Mouse (Mus musculus) brain, embryonic 14.5 days (tissue): ENCODE measurements around the gene Gm11127.
"Not testable (repeated sequence)": the region's sequence is repeated elsewhere in the genome, so short reads cannot be mapped to it uniquely, and the experiment has no call there.

Source experiments
- CTCF ChIP-seq: fragments of 200-500 bp; IDR thresholded peaks from 2 replicates; pipeline ENCODE4 v1.5.1; 2012; ENCODE audit warnings: inconsistent platforms, mild to moderate bottlenecking, moderate library complexity, borderline replicate concordance; ENCODE audit not compliant: insufficient read depth, insufficient read length; ENCODE audit errors: extremely low read depth
- POLR2A ChIP-seq: fragments of 200-500 bp; IDR thresholded peaks from 2 replicates; pipeline ENCODE4 v1.6.1; 2012; ENCODE audit warnings: mild to moderate bottlenecking, inconsistent platforms, borderline replicate concordance; ENCODE audit not compliant: poor library complexity, insufficient read depth, insufficient read length, severe bottlenecking; ENCODE audit errors: extremely low read depth

- not testable (repeated sequence) for TF ChIP-seq CTCF, POLR2A
Measured at GRCm38 (mm10) chr17:36099603-36100002, 41.4 kb upstream of the Gm11127 start.
